ENCODE assay signal across 9 mouse cellular contexts in the genomic region with DNA sequence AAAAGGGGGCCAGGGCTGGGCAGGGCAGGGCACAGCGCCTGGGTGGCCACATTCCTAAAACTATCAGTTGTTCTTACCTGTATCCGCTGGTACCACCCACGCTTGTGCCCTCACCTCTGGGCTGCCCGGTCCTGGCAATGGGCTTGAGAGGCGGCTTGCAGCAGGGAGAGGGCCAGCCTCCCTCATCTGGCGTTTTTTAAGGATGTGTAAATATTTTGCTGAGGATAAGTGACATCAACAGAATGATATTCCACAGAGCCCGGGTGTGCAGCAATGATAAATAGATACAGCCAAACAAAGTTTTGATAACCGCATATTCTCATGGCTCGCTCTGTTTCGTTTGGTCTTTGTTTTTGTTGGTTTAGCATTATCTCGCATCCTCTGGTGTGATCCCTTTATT. TPM values are rescaled to one million over a fixed set of nuclear protein-coding genes. Genes with fewer than 3 reads are reported as not detected.
DNase-seq lines count a peak whose midpoint lies in the region; ATAC-seq and TF ChIP-seq lines count a peak whose summit lies in the region.
"Had no signal": no experiment of that assay in that cellular context is flagged by ENCODE, and none has a peak within 500 bp of the region (broad histone marks: within the 10 kb centered on the region; RNA-seq: fewer than 3 reads in every experiment).

No protein-coding gene starts in this region.

- 21% methylated on average over 11 of the region's 11 CpGs for WGBS in hindbrain, embryonic 11.5 days

- H3K36me3 ChIP-seq in hindbrain, embryonic 11.5 days (ENCODE audit: control insufficient read depth, insufficient read depth, low read length) = no peaks in the 10 kb centered on the region

- DNase-seq in gastrocnemius, adult 18-20 months (ENCODE audit: low spot score) = peak; percentile 7
- no peak for DNase-seq in gastrocnemius, postnatal 10 days
- peak; percentile 14 for DNase-seq in hindbrain, embryonic 11.5 days (ENCODE audit: low spot score)
- DNase-seq in lung, postnatal 10 days = peak; percentile 8
- DNase-seq in right cerebral cortex, postnatal 36 days (ENCODE audit: low spot score in 2 of 2) = no peak
- no peak for DNase-seq in cerebellum, postnatal 25 days
- DNase-seq in retina, embryonic 14.5 days (ENCODE audit: low spot score) = no peak

- H3K4me2 ChIP-seq in hindbrain, embryonic 11.5 days (replicated peaks; ENCODE audit: low read depth, low read length) = peak overlapping the region; percentile 86

- ATAC-seq in hindbrain, embryonic 11.5 days (ENCODE audit: low FRiP score) = no peak

- no peaks in the 10 kb centered on the region for H3K9me3 ChIP-seq in hindbrain, embryonic 11.5 days (ENCODE audit: control insufficient read depth, low read length)

- H3K27ac ChIP-seq in cortical plate, adult 2 months (ENCODE audit: insufficient read depth, low read length) = no peak overlapping the region
- H3K27ac ChIP-seq in hindbrain, embryonic 11.5 days (ENCODE audit: low read depth, low read length) = no peak overlapping the region
- H3K27ac ChIP-seq: macrophage had no signal

- H3K27me3 ChIP-seq in hindbrain, embryonic 11.5 days (ENCODE audit: control insufficient read depth, insufficient read depth, low read length) = peaks cover 27% of the 10 kb centered on the region

- peak overlapping the region; percentile 19; the same call in 1 of the 2 replicates for H3K9ac ChIP-seq in hindbrain, embryonic 11.5 days (ENCODE audit: low read depth, low read length)

- TF ChIP-seq CTCF in cortical plate, adult 2 months (IDR thresholded peaks at IDR 0.05; ENCODE audit: extremely low read depth, insufficient read depth, low read length) = no peak

- H3K4me3 ChIP-seq in cortical plate, adult 2 months (ENCODE audit: insufficient read depth, low read length) = peak overlapping the region; percentile 97
- H3K4me3 ChIP-seq in hindbrain, embryonic 11.5 days (ENCODE audit: low read depth, low read length) = peak overlapping the region; percentile 56

- H3K4me1 ChIP-seq in cortical plate, adult 2 months (ENCODE audit: control insufficient read depth, insufficient read depth, low read length) = no peaks in the 10 kb centered on the region
- H3K4me1 ChIP-seq in hindbrain, embryonic 11.5 days (replicated peaks; ENCODE audit: control insufficient read depth, insufficient read depth, low read length) = no peaks in the 10 kb centered on the region

- no peak for TF ChIP-seq POLR2A in cortical plate, adult 2 months (IDR thresholded peaks at IDR 0.05; ENCODE audit: extremely low read depth, insufficient read depth, low read length)

RNA-seq across cellular contexts. Expression of a gene that starts 1.7 kb away (rescaled TPM):
- total RNA-seq in gastrocnemius, adult 18-20 months (2021) = 10 to 100 TPM; 28.3 to 30.3 TPM
- total RNA-seq in gastrocnemius, postnatal 10 days (2021) = 10 to 100 TPM; 22.6 to 32.7 TPM
- polyA plus RNA-seq in cortical plate, adult 2 months (2012; rRNA removed) = 10.5 and 10.6 TPM in 2 replicates
- 7.6 and 8.6 TPM in 2 replicates for polyA plus RNA-seq in hindbrain, embryonic 11.5 days (2014; fragmentation: Nextera tagmentation; extraction: Ambion mirVana)
- polyA plus RNA-seq: macrophage had no signal

Comparison
In these comparisons a context has a peak if more than half of its experiments do, and no peak if none do; other contexts are left out.
1. DNase-seq: peak in gastrocnemius, adult 18-20 months (single experiment), hindbrain, embryonic 11.5 days (single experiment) and lung, postnatal 10 days (single experiment); none in gastrocnemius, postnatal 10 days (single experiment), right cerebral cortex, postnatal 36 days (0 of 2), cerebellum, postnatal 25 days (0 of 2) and retina, embryonic 14.5 days (single experiment).